Mouse (Mus musculus): ENCODE results near the gene Cyp1a2.
"Not testable (repeated sequence)": the region's sequence is repeated elsewhere in the genome, so short reads cannot be mapped to it uniquely, and the experiment has no call there.

Gene Cyp1a2

DNA sequence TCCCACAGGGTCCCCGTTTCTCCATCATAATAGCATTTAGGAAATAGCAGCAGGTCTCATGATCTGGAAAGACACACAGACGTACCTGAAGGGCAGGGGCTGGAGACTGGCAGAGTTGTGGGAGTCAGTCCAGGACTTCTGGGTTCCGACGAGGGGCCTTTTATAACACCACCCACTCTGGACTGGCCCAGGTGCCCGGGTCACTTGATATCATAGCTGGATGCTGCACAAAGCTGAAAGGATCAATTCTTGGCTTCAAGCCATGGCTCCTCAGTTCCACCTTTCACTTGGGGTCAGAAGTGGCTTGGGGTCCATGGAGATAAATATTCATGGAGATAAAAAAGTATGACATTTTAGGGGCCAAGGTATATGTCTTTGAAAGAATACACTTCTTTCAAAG is at the start of gene Cyp1a2:
TSS of gene Cyp1a2 (minus strand) at position 184 of the 400 bp plus-strand sequence.
- DNase-seq = no peak

DNA sequence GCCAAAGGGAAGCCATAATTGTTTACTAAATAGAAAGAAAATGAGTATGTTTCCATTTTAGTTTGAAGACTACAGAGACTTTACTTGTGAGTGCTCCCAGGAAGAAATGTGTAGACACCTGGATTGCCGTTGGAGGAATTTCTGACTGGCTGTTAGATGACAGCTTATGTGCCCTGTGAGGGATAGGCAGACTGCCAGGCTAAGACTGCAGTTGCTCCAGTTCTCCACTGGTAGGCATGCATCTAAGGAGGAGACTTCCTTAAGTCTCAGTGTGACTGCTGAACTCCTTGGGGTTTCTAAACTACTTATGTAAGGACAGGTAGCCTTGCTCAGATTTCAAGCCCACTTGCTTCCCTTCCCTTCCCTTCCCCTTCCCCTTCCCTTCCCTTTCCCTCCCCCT is 44.8 kb upstream of the Cyp1a2 start:
- no peak for DNase-seq

DNA sequence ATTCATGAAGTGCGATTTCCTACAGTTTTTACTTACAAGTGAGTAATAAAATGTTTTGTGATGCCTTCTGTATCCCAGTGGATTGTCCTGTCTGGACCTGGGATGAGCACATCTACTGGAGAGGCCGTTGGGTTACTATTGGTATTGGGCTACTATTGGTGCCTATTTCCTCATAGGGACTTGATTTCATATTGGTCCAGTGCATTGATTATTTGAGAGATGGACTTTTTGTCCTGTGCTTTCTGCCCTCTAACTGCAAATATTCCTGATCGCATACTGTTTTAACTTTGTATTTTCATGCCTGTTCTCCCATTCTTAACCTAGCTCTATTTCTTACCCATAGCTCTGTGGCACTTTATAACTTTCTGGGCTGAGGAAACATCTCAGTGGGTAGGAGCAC is 41.2 kb upstream of the Cyp1a2 start:
- DNase-seq = no peak

DNA sequence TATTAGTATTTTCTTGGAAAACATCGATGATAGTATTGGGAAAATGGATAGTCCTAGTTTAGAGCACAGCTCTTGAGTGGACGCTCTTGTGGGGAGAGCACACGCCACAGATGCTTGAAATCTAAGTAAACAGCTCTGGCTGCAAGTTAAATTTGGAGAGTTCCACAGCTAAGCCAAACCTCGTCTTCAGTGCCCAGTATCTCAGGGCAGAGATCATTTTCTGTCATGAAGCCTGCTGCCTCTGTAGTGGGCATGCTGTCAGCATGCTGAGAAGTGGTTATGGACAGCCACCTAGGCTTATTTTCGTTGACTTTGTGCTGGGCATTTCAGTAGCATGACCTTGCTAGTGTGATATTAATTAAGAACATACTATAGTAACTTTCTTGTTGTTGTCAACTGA is 40.3 kb upstream of the Cyp1a2 start:
- DNase-seq = no peak

DNA sequence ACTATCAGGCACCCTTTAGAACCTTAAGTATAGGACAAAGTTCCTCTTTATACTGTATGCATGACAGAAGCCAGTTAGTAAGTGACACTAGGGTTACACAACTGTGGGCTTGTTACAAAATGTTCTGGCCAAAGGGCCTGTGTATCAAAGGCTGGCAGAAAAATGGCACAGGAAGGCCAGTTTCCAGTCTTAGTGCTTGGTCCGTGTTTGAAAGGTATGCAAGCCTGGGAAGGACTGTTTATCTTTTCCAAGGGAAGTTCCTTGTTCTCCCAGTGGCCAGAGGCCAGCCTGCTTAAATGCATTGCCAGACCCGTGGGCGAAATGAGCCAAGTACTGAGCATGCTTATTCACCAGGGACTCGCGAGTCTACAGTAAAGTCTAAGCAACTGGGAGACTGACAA is 39.8 kb upstream of the Cyp1a2 start:
- no peak for DNase-seq

DNA sequence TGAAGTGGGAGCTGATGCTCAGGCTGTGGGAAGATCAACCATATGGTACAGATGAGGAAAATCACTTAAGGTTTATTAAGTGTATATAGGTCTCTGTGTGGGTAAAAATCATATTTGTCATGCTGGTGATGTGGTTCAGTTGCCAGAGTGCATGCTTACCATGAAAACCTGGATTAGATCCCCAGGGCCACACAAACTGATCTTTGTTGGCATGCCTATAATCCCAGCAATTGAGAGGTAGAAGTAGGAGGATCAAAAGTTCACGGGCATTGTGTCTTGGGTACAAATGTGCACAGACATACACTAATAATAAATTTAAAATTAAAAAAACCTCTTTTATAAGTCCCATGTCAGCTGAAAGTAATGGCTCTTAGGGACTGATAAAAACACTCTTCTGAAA is 38.9 kb upstream of the Cyp1a2 start:
- no peak for DNase-seq

DNA sequence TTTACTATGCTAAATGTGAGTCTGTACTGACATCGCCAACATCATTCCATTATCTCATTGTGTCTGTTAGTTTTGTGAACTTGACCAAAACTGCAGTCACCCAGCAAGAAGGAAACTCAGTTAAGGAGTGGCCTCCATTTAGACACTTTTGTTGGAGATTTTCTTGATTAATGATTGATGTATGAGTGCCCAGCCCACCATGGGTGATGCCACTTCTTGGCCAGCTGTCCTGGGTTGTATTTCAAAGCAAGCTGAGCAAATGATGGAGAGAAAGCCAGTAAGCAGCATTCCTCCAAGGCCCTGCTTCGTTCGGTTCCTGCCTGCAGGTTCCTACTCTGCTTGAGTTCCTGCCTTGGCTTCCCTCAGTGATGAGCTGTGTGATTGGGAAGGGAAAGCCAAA is 37.2 kb upstream of the Cyp1a2 start:
- DNase-seq = no peak

DNA sequence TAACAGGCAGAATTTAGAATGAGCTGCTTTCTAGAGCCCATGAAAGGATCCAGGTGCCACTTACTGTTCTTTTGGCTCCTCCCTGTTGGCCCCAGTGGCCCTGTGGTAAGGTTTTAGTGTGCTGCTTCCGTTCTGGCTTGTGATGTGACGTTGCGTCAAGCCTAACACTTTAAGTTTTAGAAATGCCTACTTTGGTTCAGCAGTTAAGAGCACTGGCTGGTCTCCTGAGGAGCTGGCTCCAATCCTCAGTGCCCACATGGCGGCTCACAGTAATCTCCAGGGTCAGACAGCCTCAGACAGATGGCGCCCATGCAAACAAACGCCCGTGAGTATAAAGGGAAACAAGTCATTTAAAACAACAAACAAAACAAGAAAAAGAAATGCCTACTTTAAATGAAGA is 34.9 kb upstream of the Cyp1a2 start:
- no peak for DNase-seq

DNA sequence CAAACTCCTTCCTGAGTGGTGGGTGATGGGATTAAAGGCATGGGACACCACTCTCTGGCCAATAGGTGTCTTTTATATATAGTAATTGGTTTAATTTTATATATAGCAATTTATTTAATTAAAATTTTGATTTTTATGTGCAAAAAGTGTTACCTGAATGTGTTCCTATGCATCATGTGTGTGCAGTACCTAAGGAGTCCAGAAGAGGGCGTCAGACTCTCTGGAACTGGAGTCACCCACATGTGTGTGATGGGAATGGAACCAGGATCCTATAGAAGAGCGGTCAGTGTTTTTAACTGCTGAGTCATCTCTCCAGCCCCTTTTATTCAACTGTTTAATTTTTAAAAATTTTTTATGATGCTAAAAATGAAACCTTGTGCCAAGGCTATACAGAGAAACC is 28.7 kb upstream of the Cyp1a2 start:
- DNase-seq = peak; percentile 36 to 42

DNA sequence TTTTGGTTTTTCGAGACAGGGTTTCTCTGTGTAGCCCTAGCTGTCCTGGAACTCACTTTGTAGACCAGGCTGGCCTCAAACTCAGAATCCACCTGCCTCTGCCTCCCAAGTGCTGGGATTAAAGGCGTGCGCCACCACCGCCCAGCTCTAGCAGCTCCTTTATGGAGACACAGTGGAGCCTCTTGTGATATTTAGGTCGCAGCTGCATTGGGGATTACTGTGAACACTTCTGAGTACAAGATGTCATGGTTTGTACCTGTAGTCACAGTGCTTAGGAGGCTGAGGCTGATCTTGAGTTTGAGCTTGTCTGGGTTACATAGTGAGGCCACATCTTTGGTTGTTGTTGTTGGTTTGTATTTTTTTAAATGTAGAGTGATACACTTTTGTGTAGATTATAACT is 26.7 kb upstream of the Cyp1a2 start:
- not testable (repeated sequence) for DNase-seq

DNA sequence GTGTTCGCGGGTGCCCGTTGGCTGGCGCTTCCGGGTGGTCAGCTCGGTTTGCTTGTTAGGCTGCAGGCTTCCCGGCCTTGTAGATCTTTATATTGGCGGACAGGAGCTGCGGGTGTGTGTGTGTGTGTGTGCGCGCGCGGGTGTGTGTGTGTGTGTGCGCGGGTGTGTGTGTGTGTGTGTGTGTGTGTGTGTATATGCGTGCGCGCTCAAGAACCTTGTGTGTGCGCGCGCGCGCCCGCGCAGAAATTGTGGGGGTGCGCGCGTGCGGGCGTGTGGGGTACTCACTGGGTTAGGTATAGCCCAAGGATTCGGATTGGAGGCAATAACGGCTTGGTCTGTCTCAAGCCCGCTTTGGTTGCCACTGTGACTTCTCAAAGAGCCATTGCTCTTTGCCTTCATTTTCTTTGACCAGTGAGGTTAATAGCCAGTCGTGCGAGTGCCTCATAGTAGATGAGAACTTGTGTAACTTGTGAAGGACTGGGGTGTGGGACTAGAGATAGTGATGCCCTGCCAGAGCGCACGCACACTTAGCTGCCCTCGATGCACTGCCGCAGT is 25.3 kb upstream of the Cyp1a2 start:
- no peak for DNase-seq

DNA sequence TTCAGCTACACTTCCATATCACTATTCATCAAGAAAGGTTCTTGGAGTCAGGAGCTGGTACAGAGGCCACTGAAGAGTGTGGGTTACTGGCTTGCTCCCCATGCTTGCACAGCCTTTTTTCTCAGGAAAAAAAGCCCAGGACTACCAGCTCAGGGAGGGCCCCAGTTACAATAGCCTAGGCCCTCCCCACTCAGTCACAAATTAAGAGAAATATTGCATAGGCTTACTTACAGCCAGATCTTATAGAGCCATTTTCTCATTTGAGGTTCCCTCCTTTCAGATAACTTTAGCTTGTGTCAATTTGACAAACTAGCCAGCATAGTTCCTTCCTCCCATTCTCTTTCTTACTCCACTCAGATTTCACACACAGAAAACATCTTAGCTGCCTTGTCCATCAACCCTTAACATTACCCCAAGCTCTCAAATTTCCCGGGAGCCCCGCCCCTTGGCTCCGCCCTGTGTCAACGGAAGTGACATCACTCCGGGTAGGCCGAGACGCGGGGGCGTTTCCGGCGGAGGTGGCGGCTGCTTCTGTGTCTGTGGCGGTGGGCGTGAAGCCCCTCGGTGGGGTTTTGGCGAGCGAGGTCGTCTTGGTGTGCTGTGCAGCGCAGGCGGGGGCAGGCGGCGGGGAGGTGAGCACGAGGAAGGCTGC is 24.7 kb upstream of the Cyp1a2 start, which contains the start of gene Edc3:
TSS of gene Edc3 (plus strand) at position 473 of the 652 bp plus-strand sequence.
- DNase-seq = peak; percentile 96 to 97

DNA sequence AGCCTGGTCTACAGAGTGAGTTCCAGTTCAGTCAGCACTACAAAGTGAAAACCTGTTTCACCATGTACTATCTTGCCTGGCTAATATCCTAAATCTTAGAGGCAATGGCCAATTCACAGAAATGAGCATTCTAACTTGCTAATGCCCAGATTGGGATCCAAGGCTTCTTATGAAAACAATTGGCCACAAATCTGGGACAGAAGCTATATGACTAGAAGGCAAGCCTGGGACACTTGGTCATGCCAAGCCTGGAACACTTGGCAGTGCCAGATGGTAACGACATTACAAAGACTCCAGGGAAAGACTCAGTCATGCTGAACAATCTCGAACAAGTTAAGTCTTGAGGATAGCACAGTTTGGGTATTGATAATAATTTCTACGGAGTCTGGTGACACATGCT is 23.0 kb upstream of the Cyp1a2 start:
- no peak for DNase-seq

DNA sequence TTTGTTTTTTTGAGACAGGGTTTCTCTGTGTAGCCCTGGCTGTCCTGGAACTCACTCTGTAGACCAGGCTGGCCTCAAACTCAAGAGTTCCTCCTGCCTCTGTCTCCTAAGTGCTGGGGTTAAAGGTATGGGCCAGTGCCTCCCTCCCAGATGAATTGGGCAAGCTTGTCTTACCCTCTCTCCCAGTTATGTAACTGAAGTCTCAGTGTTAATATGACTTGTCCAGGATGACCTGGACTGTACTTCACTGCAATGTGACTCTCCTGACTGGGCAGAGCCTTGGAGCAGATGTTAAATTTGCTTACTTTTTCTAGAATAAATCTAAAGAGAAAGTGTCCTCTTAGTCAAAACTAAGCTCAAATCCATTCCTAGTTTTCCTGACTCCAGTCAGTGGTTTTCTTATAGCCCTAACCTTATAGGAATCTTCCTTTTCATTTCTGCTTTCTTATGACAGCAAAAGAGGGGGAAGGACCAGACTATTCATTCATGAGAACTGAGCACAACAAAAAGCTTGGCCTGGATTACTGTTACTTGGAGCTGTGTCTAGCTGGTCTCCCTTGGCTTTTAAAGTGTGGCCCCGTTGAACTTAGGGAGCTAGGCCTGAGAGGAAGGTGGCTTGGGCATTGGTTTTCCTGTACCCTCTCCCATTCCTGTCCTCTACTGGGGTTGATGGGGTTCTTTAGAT is 15.1 kb upstream of the Cyp1a2 start:
- no peak for DNase-seq

DNA sequence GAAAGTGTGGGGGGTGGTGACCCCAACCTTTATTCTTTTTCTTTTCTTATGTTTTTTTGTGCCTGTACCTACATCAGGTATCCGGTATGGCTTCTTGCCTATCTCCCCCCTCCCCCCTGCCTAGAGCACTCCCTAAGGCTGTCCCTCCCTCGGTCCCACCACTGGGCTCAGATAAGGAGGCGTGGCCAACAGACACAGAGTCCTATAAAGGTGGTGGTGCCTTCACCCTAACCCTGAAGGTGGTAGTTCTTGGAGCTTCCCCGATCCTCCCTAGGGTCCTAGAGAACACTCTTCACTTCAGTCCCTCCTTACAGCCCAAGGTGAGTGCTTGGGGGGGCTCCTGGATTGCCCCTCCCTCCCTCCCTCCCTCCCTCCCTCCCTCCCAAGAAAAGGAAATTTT is 13.9 kb upstream of the Cyp1a2 start:
- no peak for DNase-seq

DNA sequence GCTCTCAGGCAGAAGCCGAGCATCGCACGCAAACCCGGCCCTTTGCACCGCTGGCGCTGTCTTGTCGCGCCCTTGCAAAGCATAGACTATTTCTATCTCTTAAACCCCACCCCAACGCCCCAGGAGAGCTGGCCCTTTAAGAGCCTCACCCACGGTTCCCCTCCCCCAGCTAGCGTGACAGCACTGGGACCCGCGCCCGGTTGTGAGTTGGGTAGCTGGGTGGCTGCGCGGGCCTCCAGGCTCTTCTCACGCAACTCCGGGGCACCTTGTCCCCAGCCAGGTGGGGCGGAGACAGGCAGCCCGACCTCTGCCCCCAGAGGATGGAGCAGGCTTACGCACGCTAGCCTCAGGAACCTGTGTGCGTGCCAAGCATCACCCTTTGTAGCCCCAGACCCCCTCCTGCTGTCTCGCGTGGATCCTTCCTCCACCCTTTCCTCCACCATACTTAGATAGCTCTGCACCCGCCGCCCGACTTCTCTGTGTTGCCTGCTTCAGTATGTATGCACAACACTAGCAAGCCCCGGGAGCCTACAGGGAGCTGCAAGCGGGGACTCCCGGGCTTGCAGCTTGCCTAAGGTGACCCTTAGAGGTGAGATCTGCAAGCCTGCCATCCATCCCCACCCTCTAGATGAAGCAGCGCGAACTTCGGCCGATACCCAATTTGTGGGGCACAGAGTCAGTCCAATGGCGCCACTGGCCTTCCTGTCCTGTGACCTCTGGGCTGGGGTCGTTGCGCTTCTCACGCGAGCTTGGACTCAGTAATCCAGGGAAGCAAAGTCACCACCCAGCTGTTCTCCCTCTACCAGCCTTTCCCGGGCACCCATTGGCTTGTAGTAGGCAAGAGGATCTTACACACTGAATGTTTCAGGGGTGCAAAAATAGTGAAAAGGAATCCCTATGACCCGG is 13.1 kb upstream of the Cyp1a2 start:
- DNase-seq = peak; percentile 11 to 19

DNA sequence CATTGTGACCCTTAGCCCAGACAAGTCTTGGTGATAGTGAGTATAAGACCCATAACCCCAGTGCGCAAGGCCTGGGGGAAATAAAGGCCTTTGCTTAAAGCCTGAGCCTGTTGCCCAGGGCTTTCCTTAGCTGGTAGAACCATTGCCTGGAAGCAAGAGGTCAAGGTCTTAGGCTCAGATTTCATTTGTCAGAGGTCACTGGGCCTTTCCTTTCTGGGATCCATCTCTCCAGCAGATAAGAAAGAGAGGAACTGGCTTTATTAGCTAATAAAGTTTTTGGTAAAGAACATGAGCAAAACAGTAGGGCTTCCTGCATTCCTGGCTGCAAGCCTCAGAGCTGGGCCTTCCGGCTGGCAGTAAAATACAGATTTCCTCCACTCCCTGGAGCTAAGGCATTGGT is 10.6 kb upstream of the Cyp1a2 start:
- DNase-seq = no peak

DNA sequence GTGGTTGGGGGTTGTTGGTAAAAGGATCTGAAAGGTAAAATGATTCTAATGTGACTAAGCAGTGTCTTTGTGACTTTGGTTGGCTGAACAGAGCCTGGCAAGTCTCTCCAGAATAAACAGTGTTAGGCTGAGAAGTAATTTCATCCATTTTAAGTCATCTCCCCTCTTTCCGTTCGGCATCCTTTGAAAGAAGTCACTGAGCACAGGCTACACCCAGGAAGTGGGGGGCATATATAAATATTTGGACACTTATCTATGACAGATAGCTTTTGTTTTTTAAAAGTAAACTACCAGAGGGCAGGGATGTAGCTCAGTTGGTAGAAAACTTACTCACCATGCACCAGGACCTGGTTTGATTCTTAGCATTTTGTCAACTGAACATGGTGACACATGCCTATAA is 5.1 kb upstream of the Cyp1a2 start:
- DNase-seq = no peak

DNA sequence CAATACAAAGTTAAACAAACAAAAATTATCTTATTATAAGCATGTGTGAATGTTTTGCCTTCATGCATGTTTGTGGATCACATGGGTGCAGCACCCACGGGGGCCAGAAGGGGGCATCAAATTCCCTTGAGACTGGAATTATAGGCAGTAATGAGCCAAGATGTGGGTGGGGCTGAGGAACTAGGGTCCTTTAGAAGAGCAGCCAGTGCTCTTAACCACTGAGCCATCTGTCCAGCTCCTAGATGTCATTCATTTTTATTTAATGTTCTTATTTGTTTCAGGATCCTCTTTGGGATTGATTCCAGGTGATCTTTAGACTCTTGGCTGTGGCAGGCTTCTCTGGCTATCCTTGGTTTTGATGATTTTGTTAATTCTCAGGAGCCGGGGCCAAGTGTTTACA is 4.7 kb upstream of the Cyp1a2 start:
- DNase-seq = peak; percentile 50 to 59

DNA sequence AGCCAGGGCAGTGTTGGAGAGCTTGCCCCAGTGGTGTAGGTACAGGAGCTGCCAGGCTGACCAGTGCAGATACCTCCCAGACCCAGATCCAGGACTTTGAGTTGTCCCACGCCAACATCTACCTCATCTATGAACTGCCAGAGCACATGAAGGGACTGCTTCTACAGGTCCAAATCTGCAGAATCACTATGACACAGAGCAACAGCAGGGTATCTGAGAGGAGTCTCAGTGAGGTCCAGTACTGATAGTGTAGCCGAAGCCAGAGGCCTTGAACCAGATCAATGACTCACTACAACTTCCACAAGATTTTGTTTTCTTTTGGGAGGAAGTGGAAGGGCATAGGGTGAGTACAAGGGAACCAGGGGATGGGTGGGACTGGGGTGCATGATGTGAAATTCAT is 4.2 kb upstream of the Cyp1a2 start, which contains the start of gene Cyp1a1:
TSS of gene Cyp1a1 (plus strand) at position 178 of the 400 bp plus-strand sequence.
- DNase-seq = no peak

DNA sequence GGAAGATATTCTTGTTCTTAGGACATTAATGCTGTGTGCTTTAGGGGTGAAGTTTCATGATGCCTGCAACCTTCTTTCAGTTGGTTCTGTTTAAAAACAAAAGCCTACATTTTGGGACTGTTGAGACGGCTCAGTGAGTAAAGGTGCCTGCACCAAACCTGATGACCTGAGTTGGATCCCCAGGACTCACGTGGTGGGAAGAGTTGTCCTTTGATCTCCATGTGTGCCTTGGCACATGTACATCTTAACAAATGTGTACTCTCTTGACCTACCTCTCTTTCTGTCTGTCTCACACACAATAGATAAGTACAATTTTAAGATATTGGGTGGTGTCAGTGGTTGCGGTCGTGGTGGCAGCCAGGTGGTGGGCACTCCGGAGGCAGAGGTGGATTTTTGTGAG is 2.5 kb upstream of the Cyp1a2 start:
- no peak for DNase-seq

DNA sequence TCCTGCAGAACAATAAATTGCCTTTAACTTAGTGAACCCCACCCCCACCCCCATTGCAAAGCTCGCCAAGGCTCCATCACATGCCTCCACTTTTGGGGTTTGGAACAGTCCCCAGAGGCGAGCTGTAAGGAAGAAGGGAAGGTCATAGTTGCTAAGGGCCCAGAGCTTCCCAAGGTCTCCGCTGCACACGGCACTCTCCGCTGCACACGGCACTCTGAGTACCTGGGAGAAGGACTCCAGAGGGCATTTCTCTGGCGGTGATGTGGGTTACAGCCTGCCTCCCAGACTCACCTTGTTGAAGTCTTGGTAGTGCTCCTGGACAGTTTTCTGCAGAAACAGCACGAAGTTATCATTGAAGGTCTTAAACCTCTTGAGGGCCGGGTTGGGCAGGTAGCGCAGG is 2.1 kb downstream of the Cyp1a2 start:
- no peak for DNase-seq

DNA sequence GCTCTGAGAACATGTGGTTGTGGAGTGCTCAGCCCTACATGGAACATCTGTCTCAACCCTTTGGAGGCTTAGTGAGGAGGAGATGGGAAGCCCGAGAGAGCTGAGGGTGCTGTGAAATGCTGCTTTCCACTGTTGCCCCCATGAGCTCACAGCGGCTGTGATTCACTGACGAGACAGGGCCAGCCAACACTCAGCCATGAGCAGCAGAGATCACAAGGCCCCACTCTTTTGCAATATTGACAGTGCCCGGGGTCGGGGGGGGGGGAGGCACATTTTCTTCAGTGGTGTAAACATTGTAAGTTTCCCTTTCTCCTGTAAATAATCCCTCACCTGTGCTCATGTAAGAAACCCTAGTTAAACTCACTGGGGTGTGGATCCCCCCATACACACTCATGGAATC is 12.0 kb downstream of the Cyp1a2 start:
- DNase-seq = no peak

All from B cell, adult 2 months (primary cell).